Mouse (Mus musculus): ENCODE measurements around the gene Gpc1. TPM values are rescaled to one million over a fixed set of nuclear protein-coding genes. Genes with fewer than 3 reads are reported as not detected.

Gpc1 gene
- total RNA-seq, 2 experiments from 2014 or later: 276 to 282 TPM

- no peak for DNase-seq
Observed at GRCm38 (mm10) chr1:92880101-92880500, 48.7 kb downstream of the Gpc1 start.

GRCm38 (mm10) chr1:92881982-92882381, 50.5 kb downstream of the Gpc1 start:
- DNase-seq: no peak

GRCm38 (mm10) chr1:92888901-92889655, 57.6 kb downstream of the Gpc1 start:
- DNase-seq: no peak

GRCm38 (mm10) chr1:92892791-92893190, 61.3 kb downstream of the Gpc1 start:
- no peak for DNase-seq

- DNase-seq: no peak
Observed at GRCm38 (mm10) chr1:92893896-92894295, 62.5 kb downstream of the Gpc1 start.

GRCm38 (mm10) chr1:92895089-92895488, 63.6 kb downstream of the Gpc1 start:
- peak; percentile 75 for DNase-seq

- peak; percentile 42 for DNase-seq
Observed at GRCm38 (mm10) chr1:92902786-92903185, 71.3 kb downstream of the Gpc1 start, which contains the start of gene Ankmy1. Ankmy1 (minus strand) TSS chr1:92902906.

GRCm38 (mm10) chr1:92903627-92904026, 72.2 kb downstream of the Gpc1 start:
- DNase-seq: peak; percentile 0

- peak; percentile 15 for DNase-seq
Observed at GRCm38 (mm10) chr1:92905703-92906310, 74.4 kb downstream of the Gpc1 start.

- peak; percentile 86 for DNase-seq
Observed at GRCm38 (mm10) chr1:92906779-92907631, 75.6 kb downstream of the Gpc1 start, which contains the start of gene Dusp28. Dusp28 (plus strand) TSS chr1:92906981.

GRCm38 (mm10) chr1:92907632-92908360, 76.4 kb downstream of the Gpc1 start:
- peak; percentile 1 for DNase-seq

- DNase-seq: no peak
Observed at GRCm38 (mm10) chr1:92908664-92909063, 77.2 kb downstream of the Gpc1 start.

- peak; percentile 1 for DNase-seq
Observed at GRCm38 (mm10) chr1:92909068-92909467, 77.6 kb downstream of the Gpc1 start.

Small RNA genes within 50 kb of the gene (microRNA-seq; reads per million reads assigned to microRNA genes)
- 2,655 to 2,723 reads per million in 2 experiments for gene Mir149

Other genes with a start within 250 kb of the Gpc1 start
- not detected for gene Olfr1412, start 245.9 kb upstream of the Gpc1 start, total RNA-seq (2021)
- not detected for gene Olfr1411, start 237.2 kb upstream of the Gpc1 start, total RNA-seq (2021)
- gene Olfr1410, start 225.9 kb upstream of the Gpc1 start, total RNA-seq (2021): not detected
- gene Olfr12, start 213.9 kb upstream of the Gpc1 start, total RNA-seq (2021): not detected
- gene Cops9, start 189.7 kb upstream of the Gpc1 start, total RNA-seq (2021): 100 to 1,000 TPM; 257 to 268 TPM
- under 1 TPM; 0.41 to 0.49 TPM for gene Otos, start 182.8 kb upstream of the Gpc1 start, total RNA-seq (2021)
- gene Ankmy1, start 71.3 kb downstream of the Gpc1 start, total RNA-seq (2021): under 1 TPM; 0.27 to 0.28 TPM
- 10 to 100 TPM; 21.6 to 25.5 TPM for gene Dusp28, start 75.3 kb downstream of the Gpc1 start, total RNA-seq (2021)
- 10 to 100 TPM; 61.4 to 62.3 TPM for gene Rnpepl1, start 79.1 kb downstream of the Gpc1 start, total RNA-seq (2021)
- 1 to 10 TPM; 5.5 to 7.9 TPM for gene Capn10, start 102.7 kb downstream of the Gpc1 start, total RNA-seq (2021)
- gene Gpr35, start 119.2 kb downstream of the Gpc1 start, total RNA-seq (2021): under 1 TPM; 0.12 to 0.56 TPM
- not detected for gene Aqp12, start 174.7 kb downstream of the Gpc1 start, total RNA-seq (2021)